Mouse (Mus musculus): ENCODE measurements around the gene Tpx2.
A peak's percentile ranks its signal among the peaks of the same experiment; 100 is the strongest.

Gene Tpx2

GRCm38 (mm10) chr2:152820369-152820768 is 27.4 kb upstream of the Tpx2 start:
- DNase-seq (ENCODE audit: low read depth, low spot score), result peak; percentile 6

DNA sequence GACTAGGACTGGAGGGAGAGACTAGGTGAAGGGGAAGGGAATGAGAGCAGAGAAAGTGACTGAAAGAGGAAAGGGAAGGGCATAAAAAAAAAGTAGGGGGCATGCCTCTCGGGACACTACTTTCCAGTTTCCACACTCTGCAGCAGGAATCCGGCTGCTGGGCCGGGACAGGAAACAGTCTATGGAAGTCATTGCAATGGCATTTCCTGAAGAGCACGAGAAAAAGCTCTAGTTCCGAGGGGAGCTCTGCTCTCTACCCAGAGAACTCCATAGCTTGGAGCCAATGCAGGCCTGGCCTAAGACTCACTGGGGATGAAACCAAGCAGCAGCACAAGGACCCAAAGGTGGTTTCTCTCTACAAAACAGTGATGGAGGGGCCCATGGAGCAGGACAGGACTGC is 26.7 kb upstream of the Tpx2 start:
- DNase-seq (ENCODE audit: low read depth, low spot score), result peak; percentile 5

DNA sequence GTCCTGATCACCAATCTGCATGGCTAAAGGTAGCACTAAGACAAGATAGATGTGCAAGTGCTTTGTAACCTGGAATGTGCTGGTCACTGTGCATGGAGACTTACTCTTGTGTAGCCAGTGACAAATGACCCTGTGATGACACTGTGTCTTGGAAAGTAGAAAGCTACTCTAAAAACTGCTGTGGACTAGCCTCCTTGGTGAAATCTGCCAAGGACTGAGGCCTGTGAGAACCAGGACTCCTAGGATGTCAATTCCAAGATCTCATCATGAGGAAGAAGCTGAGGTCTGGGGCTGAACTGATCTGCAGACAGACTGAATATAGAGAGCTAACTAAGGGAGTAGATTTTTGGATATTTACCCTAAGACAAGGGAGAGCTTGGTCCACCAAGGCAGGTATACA is 26.2 kb upstream of the Tpx2 start:
- DNase-seq (ENCODE audit: low read depth, low spot score), result peak; percentile 7

GRCm38 (mm10) chr2:152823770-152824169 is 24.0 kb upstream of the Tpx2 start:
- DNase-seq (ENCODE audit: low read depth, low spot score), result peak; percentile 22

GRCm38 (mm10) chr2:152824438-152825167 is 23.2 kb upstream of the Tpx2 start:
- peak; percentile 24 for DNase-seq (ENCODE audit: low read depth, low spot score)

DNA sequence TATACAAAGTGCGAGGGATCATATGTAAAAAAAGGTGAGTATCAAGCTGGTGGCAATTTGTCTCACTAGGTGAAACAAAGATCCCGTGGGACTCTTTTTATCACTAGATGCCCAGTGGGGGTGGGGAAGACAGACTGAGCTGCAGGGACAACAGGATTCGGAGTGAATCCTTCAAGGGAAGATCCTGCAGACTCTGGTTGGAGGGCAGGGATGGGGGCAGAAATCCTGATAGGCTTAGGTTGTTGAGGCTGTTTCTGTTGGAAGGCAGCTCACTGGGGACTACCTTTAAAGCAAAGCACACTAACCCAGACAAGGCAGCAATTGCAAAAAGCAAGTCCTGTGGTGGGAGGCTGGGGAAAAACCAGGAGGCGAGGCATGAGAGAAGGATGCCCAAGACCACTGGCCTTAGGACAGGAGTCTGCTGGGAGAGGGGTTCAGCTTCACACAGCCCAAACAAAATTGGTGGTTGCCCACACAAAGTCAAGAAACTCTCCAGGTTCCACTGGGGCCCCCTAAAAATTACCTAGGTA is 22.5 kb upstream of the Tpx2 start:
- no peak for DNase-seq (ENCODE audit: low read depth, low spot score)

- peak; percentile 88 for DNase-seq (ENCODE audit: low read depth, low spot score)
These were observed 22.1 kb upstream of the Tpx2 start for GRCm38 (mm10) chr2:152825713-152826112.

- peak; percentile 58 for DNase-seq (ENCODE audit: low read depth, low spot score)
These were observed 21.3 kb upstream of the Tpx2 start for GRCm38 (mm10) chr2:152826481-152826880.

GRCm38 (mm10) chr2:152827321-152828010 is 20.3 kb upstream of the Tpx2 start:
- DNase-seq (ENCODE audit: low read depth, low spot score), result peak; percentile 58

DNA sequence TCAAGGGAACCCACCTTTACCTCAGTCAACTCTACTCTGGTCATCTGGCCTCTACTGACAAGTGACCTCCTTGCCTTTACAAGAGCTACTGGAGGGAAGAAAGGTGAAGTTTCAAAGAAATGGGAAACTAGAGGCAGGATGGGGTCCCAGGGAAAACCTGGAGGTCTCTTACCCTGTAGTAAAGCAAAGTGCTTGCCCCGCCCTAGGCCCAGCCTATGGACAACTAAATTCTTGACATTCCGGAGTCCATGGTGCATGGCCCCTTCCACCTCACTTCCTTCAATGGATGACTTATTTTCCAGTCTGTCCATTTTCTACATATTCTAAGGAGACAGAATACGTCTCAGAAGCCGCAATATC is 19.8 kb upstream of the Tpx2 start:
- DNase-seq (ENCODE audit: low read depth, low spot score), result no peak

DNA sequence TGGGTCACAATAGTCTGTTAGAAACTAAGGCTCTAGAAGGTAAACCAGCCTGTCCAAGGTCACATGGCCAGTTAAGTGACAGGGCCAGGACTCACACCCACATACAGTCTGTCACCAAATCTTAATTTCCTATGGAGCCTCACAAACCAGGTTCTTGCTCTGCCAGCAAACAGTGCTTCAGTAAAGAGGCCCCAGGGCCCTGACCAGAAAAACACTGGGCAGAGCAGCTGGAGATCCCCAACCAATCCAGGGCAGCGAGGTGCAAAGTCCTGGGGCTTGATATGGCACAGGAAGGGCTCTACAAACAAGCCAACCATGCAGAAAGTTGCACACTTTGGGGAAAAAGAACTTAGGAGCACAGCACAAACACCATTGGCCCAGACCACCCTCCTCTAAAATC is 19.2 kb upstream of the Tpx2 start:
- peak; percentile 53 for DNase-seq (ENCODE audit: low read depth, low spot score)

DNA sequence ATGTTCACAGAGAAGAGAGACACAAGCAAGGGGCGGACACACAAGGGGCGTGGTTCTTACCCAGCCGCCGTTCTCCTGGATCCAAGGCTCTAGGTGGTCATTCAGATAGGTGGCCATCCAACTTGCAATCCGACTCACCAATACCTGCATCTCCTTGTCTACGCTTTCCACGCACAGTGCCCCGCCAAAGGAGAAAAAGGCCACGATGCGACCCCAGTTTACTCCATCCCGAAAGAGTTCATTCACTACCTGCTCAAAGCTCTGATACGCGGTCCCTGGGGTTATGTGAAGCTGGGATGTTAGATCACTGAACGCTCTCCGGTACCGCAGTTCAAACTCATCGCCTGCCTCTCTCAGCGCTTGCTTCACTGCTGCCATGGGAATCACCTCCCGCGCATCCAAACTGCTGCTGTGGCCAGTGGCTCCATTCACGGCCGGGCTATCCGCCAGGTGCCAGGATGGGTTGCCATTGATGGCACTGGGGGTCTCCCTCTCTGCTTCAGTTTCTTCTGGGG is 18.3 kb upstream of the Tpx2 start:
- peak; percentile 58 for DNase-seq (ENCODE audit: low read depth, low spot score)

GRCm38 (mm10) chr2:152830021-152830921 is 17.5 kb upstream of the Tpx2 start:
- DNase-seq (ENCODE audit: low read depth, low spot score), result peak; percentile 91

DNA sequence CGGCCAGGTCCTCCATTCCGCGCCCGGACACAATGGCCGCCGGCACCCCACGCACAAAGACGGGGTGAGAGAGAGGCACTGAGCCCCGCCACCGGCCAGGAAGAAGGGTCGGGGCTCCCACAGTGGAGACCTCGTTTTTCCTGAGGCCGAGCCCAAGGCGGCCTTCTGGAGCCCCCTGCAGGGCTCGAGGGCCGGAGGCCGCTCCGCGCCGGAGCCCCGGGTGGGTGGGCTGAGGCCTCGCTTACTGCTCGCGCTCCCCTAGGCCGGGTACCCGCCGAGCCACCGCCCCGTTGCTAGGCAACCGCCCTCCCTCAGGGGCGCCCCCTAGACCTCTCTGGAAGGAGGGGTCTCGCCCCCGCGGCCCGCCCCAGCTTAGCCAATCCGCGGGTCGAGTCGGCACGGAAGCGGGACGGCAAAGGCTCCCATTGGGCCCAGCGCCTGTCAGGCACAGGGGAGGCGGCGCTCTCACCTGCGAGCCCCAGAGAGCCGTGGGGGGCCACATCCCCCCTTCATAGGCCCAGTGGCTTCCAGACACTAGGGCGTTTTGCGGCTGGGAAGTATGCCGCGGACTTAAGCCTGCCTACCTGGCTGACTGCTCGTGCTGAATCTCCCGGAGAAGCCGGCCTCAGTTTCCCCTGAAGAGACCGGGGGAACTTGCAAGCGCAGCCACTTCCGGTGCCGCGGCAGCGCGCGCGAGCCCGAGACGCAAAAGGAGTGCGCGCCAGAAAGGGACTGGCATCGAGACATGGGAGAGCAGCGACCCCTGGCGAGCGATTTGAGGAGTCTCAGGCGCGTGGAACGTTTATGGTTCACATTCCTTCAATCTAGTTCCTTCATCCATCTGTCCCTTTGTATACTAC is 16.5 kb upstream of the Tpx2 start, which contains the start of gene Bcl2l1:
TSS of gene Bcl2l1 (minus strand) at position 710 of the 860 bp plus-strand sequence.
- peak; percentile 100 for DNase-seq (ENCODE audit: low read depth, low spot score)

DNA sequence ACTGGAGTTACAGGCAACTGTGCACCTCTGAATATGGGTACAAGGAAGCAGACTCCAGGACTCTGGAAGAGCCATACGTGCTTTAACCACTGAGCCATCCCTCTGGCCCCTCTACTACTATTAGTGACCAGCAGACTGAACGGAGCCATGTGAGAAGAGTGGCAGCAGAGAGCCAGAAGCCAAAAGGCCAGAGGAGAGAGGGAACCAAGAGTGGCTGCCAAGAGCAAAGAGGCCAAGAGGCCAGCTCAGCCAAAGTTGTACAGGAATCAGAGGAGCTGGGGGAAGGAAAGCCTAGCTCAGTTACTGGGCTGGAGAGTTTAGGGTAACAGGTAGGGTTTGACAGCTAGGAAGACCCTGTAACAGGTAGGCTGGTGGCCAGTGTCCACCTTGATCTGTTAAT is 8.5 kb upstream of the Tpx2 start:
- DNase-seq (ENCODE audit: low read depth, low spot score), result no peak

GRCm38 (mm10) chr2:152842741-152843140 is 5.0 kb upstream of the Tpx2 start:
- DNase-seq (ENCODE audit: low read depth, low spot score), result no peak

DNA sequence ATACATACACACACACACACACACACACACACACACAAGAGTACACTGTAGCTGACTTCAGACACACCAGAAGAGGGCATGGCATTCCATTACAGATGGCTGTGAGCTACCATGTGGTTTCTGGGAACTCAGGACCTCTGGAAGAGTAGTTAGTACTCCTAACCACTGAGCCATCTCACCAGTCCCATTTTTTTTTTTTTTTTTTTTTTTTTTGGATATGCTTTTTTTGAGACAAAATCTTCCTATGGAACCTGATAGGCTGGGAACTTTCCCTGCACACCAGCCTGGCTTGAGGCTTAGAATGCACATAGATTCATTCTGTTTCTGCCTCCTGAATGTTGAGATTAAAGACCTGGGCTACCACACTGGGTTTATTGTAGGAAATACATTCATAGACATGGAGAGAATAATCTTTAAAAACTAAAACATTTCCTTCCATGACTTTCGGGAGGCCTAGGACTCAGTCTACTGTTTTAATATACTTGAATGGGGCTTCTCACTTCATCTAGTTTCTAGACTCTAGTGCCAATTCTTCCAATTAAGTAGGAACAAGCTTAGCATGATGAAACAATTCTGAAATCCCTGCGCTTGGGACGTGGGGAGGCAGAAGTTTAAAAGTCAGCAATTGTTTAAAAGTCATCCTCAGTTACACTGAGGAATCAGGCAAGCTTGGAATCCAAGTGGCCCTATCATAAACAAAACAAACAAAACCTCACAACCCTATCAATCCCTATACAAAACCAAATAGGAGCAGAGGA is 528 bp upstream of the Tpx2 start:
- no peak for DNase-seq (ENCODE audit: low read depth, low spot score)

DNA sequence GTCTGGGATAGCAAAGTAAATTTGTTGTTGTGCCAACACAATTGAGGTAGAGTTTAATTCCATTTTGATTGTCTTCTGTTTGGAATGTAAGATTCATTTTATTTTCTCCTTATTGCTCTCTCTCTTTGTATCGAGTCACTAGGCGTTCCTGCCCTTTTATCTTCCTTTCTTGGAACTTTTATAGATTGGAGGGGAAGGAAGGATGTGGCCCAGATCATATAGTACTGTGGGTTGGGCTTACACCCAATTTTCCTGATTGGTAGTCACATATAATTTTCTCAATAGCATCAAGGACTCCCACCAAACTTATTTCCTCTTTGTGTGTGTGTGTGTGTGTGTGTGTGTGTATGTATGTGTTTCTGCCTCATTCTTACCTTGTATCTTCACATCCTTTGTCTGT is 702 bp downstream of the Tpx2 start:
- DNase-seq (ENCODE audit: low read depth, low spot score), result no peak

DNA sequence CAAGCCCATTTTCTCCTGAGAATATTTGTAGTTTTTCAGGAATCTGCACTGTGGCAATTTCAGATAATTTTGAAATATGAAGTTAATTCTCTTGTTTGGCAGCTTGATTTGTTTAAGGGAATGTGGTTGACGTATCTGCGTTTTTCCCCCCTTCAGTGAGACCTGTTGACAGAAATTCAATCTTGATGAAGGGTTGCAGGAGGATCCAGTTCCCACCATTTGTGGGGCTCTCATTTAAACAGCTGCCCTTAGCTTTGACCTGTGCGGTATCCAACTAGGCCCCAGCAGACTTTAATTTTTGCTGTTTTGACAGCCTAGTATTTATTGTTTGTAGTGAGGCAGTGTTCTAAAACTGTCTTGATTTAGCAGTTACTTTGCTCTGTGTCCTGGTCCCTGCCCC is 11.7 kb downstream of the Tpx2 start:
- no peak for DNase-seq (ENCODE audit: low read depth, low spot score)

DNA sequence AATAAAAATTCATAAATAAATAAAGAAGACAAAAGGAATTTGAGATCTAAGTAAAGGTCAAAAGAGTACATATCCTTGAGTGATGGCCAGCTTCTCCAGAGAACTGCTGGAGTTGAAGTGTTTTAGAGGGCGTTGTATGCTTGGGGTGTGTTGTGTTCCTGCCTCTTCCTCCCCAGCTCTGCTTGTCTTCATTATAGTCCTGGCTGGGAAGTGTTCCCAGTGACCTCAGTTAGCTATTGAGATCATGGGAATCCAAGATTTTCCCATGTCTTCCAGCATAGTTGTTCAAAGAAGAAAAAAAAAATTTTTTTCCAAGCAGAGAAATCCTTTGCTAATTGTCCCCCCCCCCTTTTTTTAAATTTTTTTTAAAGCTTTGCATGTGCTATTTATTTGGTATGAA is 14.1 kb downstream of the Tpx2 start:
- no peak for DNase-seq (ENCODE audit: low read depth, low spot score)
